29 mouse cellular contexts compared by ENCODE assay signal in the genomic region with DNA sequence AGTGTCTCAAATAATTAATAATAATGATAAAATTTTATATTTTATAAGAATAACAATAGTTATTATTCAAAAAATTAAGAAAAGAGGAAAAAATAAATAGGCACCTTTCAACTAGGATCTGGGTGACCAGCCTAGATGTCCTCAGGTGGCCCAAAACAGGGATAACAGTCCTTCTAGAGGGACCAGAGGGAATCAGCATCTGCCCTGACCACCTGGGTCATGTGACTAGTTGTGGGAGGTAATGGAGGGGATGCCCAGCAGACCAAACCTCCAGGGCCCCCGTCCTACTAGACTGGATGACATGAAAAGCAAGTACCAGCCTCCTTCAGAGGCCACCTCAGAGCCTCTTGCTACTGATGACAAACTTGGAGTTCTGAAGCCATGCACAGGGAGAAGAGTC.
A peak's percentile ranks its signal among the peaks of the same experiment; 100 is the strongest.
DNase-seq lines count a peak whose midpoint lies in the region; ATAC-seq and TF ChIP-seq lines count a peak whose summit lies in the region.
"Had no signal": no experiment of that assay in that cellular context is flagged by ENCODE, and none has a peak within 500 bp of the region (broad histone marks: within the 10 kb centered on the region; RNA-seq: fewer than 3 reads in every experiment).

No protein-coding gene starts in this region.

- H3K4me3 ChIP-seq in midbrain, embryonic 11.5 days (ENCODE audit: low read depth, low read length) = no peak overlapping the region
- no peak overlapping the region for H3K4me3 ChIP-seq in midbrain, embryonic 16.5 days (ENCODE audit: low read depth, low read length)
- no peak overlapping the region for H3K4me3 ChIP-seq in embryonic facial prominence, embryonic 13.5 days
- H3K4me3 ChIP-seq in limb, embryonic 14.5 days (replicated peaks; ENCODE audit: low read length) = no peak overlapping the region
- H3K4me3 ChIP-seq in thymus, adult 2 months (ENCODE audit: control insufficient read depth, insufficient read depth, low read length) = no peak overlapping the region
- H3K4me3 ChIP-seq: embryonic facial prominence, embryonic 12.5 days; forebrain, embryonic 10.5 days; forebrain, embryonic 13.5 days; gastrocnemius, adult 2 months; heart, embryonic 12.5 days; heart, embryonic 15.5 days; hindbrain, embryonic 10.5 days; hindbrain, embryonic 13.5 days had no signal

- H3K4me2 ChIP-seq in midbrain, embryonic 11.5 days = no peak overlapping the region
- H3K4me2 ChIP-seq in midbrain, embryonic 16.5 days (ENCODE audit: low read length) = no peak overlapping the region
- no peak overlapping the region for H3K4me2 ChIP-seq in embryonic facial prominence, embryonic 13.5 days
- H3K4me2 ChIP-seq in limb, embryonic 14.5 days (replicated peaks; ENCODE audit: low read depth, low read length, severe bottlenecking) = no peak overlapping the region
- H3K4me2 ChIP-seq: embryonic facial prominence, embryonic 12.5 days; forebrain, embryonic 13.5 days; heart, embryonic 12.5 days; heart, embryonic 15.5 days; hindbrain, embryonic 13.5 days had no signal

- no peak for TF ChIP-seq CTCF in thymus, adult 2 months (IDR thresholded peaks at IDR 0.05; ENCODE audit: borderline replicate concordance, control insufficient read depth, extremely low read depth, insufficient read depth, low read length, poor library complexity)

- H3K27ac ChIP-seq in midbrain, embryonic 11.5 days (ENCODE audit: low read depth, low read length) = no peak overlapping the region
- H3K27ac ChIP-seq in midbrain, embryonic 16.5 days (ENCODE audit: low read length) = no peak overlapping the region
- H3K27ac ChIP-seq in embryonic facial prominence, embryonic 13.5 days = peak overlapping the region; percentile 29; the same call in 1 of the 2 replicates
- H3K27ac ChIP-seq in limb, embryonic 14.5 days (replicated peaks; ENCODE audit: low read depth, low read length) = peak overlapping the region; percentile 62
- H3K27ac ChIP-seq in thymus, adult 2 months (ENCODE audit: control insufficient read depth, insufficient read depth, low read length) = no peak overlapping the region
- H3K27ac ChIP-seq: forebrain, embryonic 10.5 days; forebrain, embryonic 13.5 days; gastrocnemius, adult 2 months; heart, embryonic 15.5 days; hindbrain, embryonic 10.5 days; hindbrain, embryonic 13.5 days had no signal

- DNase-seq in midbrain, embryonic 11.5 days (ENCODE audit: low spot score, missing footprints) = peak; percentile 72
- no peak for DNase-seq in limb, embryonic 14.5 days (ENCODE audit: low spot score)
- no peak for DNase-seq in frontal cortex, postnatal 25 days (ENCODE audit: low spot score in 2 of 2)
- no peak for DNase-seq in thymus, adult 2 months
- DNase-seq: adrenal gland, postnatal 10 days; adrenal gland, postnatal 36 days; B cell, adult 2 months; cerebellum, adult 18-20 months; cerebellum, adult 9-10 months; cerebellum, postnatal 14 days; gastrocnemius, adult 2 months; gastrocnemius, postnatal 25 days; heart, adult 18-20 months; heart, postnatal 10 days; heart, postnatal 36 days had no signal

- no peaks in the 10 kb centered on the region for H3K4me1 ChIP-seq in midbrain, embryonic 11.5 days (ENCODE audit: control insufficient read depth, insufficient read depth, low read length)
- H3K4me1 ChIP-seq in midbrain, embryonic 16.5 days (ENCODE audit: control insufficient read depth, insufficient read depth, low read length) = no peaks in the 10 kb centered on the region
- peaks cover 12% of the 10 kb centered on the region for H3K4me1 ChIP-seq in embryonic facial prominence, embryonic 13.5 days
- H3K4me1 ChIP-seq in limb, embryonic 14.5 days (ENCODE audit: control insufficient read depth, insufficient read depth, low read length) = peaks cover 19% of the 10 kb centered on the region
- no peaks in the 10 kb centered on the region for H3K4me1 ChIP-seq in thymus, adult 2 months (replicated peaks; ENCODE audit: control insufficient read depth, insufficient read depth, low read length)
- H3K4me1 ChIP-seq: forebrain, embryonic 10.5 days; forebrain, embryonic 13.5 days; heart, embryonic 12.5 days; heart, embryonic 15.5 days had no signal

- no peaks in the 10 kb centered on the region for H3K27me3 ChIP-seq in midbrain, embryonic 11.5 days (ENCODE audit: control insufficient read depth, insufficient read depth, low read length)
- no peaks in the 10 kb centered on the region for H3K27me3 ChIP-seq in midbrain, embryonic 16.5 days (ENCODE audit: control insufficient read depth, insufficient read depth, low read depth, low read length)
- no peaks in the 10 kb centered on the region for H3K27me3 ChIP-seq in embryonic facial prominence, embryonic 13.5 days
- no peaks in the 10 kb centered on the region for H3K27me3 ChIP-seq in limb, embryonic 14.5 days (ENCODE audit: control insufficient read depth, insufficient read depth, low read length)
- H3K27me3 ChIP-seq in thymus, adult 2 months (ENCODE audit: control insufficient read depth, insufficient read depth, low read length) = no peaks in the 10 kb centered on the region
- H3K27me3 ChIP-seq: CH12.LX; embryonic facial prominence, embryonic 12.5 days; forebrain, embryonic 13.5 days; heart, embryonic 15.5 days; hindbrain, embryonic 13.5 days; Patski had no signal

- no peaks in the 10 kb centered on the region for H3K36me3 ChIP-seq in midbrain, embryonic 11.5 days (ENCODE audit: control insufficient read depth, insufficient read depth, low read length)
- H3K36me3 ChIP-seq in midbrain, embryonic 16.5 days (ENCODE audit: control insufficient read depth, insufficient read depth, low read length) = no peaks in the 10 kb centered on the region
- peaks cover 7% of the 10 kb centered on the region; the same call in 1 of the 2 replicates for H3K36me3 ChIP-seq in embryonic facial prominence, embryonic 13.5 days
- H3K36me3 ChIP-seq in limb, embryonic 14.5 days (ENCODE audit: control insufficient read depth, insufficient read depth, low read length) = no peaks in the 10 kb centered on the region
- no peaks in the 10 kb centered on the region for H3K36me3 ChIP-seq in thymus, adult 2 months (ENCODE audit: control insufficient read depth, insufficient read depth, low read length)
- H3K36me3 ChIP-seq: embryonic facial prominence, embryonic 12.5 days; forebrain, embryonic 10.5 days; heart, embryonic 15.5 days had no signal

- WGBS in midbrain, embryonic 11.5 days = 75% methylated on average over 1 of the region's 1 CpGs
- WGBS in midbrain, embryonic 16.5 days = 62% methylated on average over 1 of the region's 1 CpGs
- WGBS in embryonic facial prominence, embryonic 13.5 days = 66% methylated on average over 1 of the region's 1 CpGs
- 56% methylated on average over 1 of the region's 1 CpGs for WGBS in limb, embryonic 14.5 days
- 88% methylated on average over 1 of the region's 1 CpGs for WGBS in thymus, adult 2 months

- H3K9me3 ChIP-seq in midbrain, embryonic 11.5 days (ENCODE audit: control insufficient read depth, low read length) = no peaks in the 10 kb centered on the region
- H3K9me3 ChIP-seq in midbrain, embryonic 16.5 days (replicated peaks; ENCODE audit: control insufficient read depth, low read length, poor library complexity, severe bottlenecking) = no peaks in the 10 kb centered on the region
- no peaks in the 10 kb centered on the region for H3K9me3 ChIP-seq in embryonic facial prominence, embryonic 13.5 days
- no peaks in the 10 kb centered on the region for H3K9me3 ChIP-seq in limb, embryonic 14.5 days (ENCODE audit: control insufficient read depth, low read length)
- H3K9me3 ChIP-seq: embryonic facial prominence, embryonic 12.5 days; forebrain, embryonic 10.5 days; forebrain, embryonic 13.5 days; G1E; heart, embryonic 12.5 days; heart, embryonic 15.5 days; hindbrain, embryonic 10.5 days; hindbrain, embryonic 13.5 days had no signal

- no peak for TF ChIP-seq POLR2A in limb, embryonic 14.5 days (IDR thresholded peaks at IDR 0.05; ENCODE audit: borderline replicate concordance, extremely low read depth, insufficient read depth, insufficient read length)
- TF ChIP-seq POLR2A in thymus, adult 2 months (IDR thresholded peaks at IDR 0.05; ENCODE audit: control insufficient read depth, extremely low read depth, insufficient read depth, low read length, poor library complexity) = no peak

- no peak for ATAC-seq in midbrain, embryonic 11.5 days (ENCODE audit: low FRiP score)
- no peak for ATAC-seq in midbrain, embryonic 16.5 days
- no peak for ATAC-seq in embryonic facial prominence, embryonic 13.5 days (ENCODE audit: insufficient number of reproducible peaks, insufficient read depth, low FRiP score, low TSS enrichment, low read depth)
- no peak for ATAC-seq in limb, embryonic 14.5 days (ENCODE audit: low FRiP score, low read depth)
- ATAC-seq: forebrain, embryonic 13.5 days; forebrain, embryonic 16.5 days; hindbrain, embryonic 16.5 days; Patski had no signal

- H3K9ac ChIP-seq in midbrain, embryonic 11.5 days (ENCODE audit: low read length) = no peak overlapping the region
- H3K9ac ChIP-seq in midbrain, embryonic 16.5 days (ENCODE audit: low read depth, low read length) = no peak overlapping the region
- H3K9ac ChIP-seq in embryonic facial prominence, embryonic 13.5 days = no peak overlapping the region
- no peak overlapping the region for H3K9ac ChIP-seq in limb, embryonic 14.5 days (ENCODE audit: low read depth, low read length, severe bottlenecking)
- H3K9ac ChIP-seq: embryonic facial prominence, embryonic 12.5 days; forebrain, embryonic 13.5 days; heart, embryonic 12.5 days; heart, embryonic 15.5 days; hindbrain, embryonic 13.5 days had no signal

Comparison
In these comparisons a context has a peak if more than half of its experiments do, and no peak if none do; other contexts are left out.
1. H3K27ac ChIP-seq: peak in embryonic facial prominence, embryonic 13.5 days (single experiment) and limb, embryonic 14.5 days (single experiment); none in midbrain, embryonic 11.5 days (single experiment), midbrain, embryonic 16.5 days (single experiment) and thymus, adult 2 months (single experiment).